Mouse (Mus musculus) midbrain, embryonic 16.5 days (tissue): ENCODE results near the gene Nr2c2. TPM values are rescaled to one million over a fixed set of nuclear protein-coding genes. Genes with fewer than 3 reads are reported as not detected.

Source experiments
- ATAC-seq: fragments of 200-750 bp; cut with Nextera tagmentation; 2 replicates; pipeline ENCODE4 v1.8.0; 2017; ENCODE audit warnings: moderate TSS enrichment
- H3K27ac ChIP-seq: fragments of 300-500 bp; sonication (generic); 2 replicates; pipeline ENCODE4 v1.5.1; 2014; ENCODE audit warnings: mild to moderate bottlenecking, low read length, mixed read lengths
- H3K27me3 ChIP-seq: fragments of 300-500 bp; sonication (generic); 2 replicates; pipeline ENCODE4 v1.6.1; 2014; ENCODE audit warnings: low read depth, low read length, mixed read lengths; ENCODE audit not compliant: control insufficient read depth, insufficient read depth
- H3K36me3 ChIP-seq: fragments of 300-500 bp; sonication (generic); 2 replicates; pipeline ENCODE4 v1.6.1; 2014; ENCODE audit warnings: mild to moderate bottlenecking, low read length, moderate library complexity, mixed read lengths; ENCODE audit not compliant: control insufficient read depth, insufficient read depth
- H3K4me1 ChIP-seq: fragments of 300-500 bp; sonication (generic); 2 replicates; pipeline ENCODE4 v1.6.1; 2014; ENCODE audit warnings: mild to moderate bottlenecking, low read length, mixed read lengths; ENCODE audit not compliant: control insufficient read depth, insufficient read depth
- H3K4me2 ChIP-seq: fragments of 300-500 bp; sonication (generic); 2 replicates; pipeline ENCODE4 v1.6.1; 2014; ENCODE audit warnings: mild to moderate bottlenecking, low read length, mixed read lengths
- H3K4me3 ChIP-seq: fragments of 300-500 bp; sonication (generic); 2 replicates; pipeline ENCODE4 v1.5.1; 2014; ENCODE audit warnings: low read depth, mild to moderate bottlenecking, low read length, moderate library complexity, mixed read lengths
- H3K9ac ChIP-seq: fragments of 300-500 bp; sonication (generic); 2 replicates; pipeline ENCODE4 v1.6.1; 2014; ENCODE audit warnings: low read depth, low read length, mixed read lengths
- H3K9me3 ChIP-seq: fragments of 300-500 bp; sonication (generic); replicated peaks from 2 replicates; pipeline ENCODE4 v1.6.1; 2014; ENCODE audit warnings: mild to moderate bottlenecking, low read length, mixed read lengths; ENCODE audit not compliant: control insufficient read depth, poor library complexity, severe bottlenecking
- WGBS: fragments of 180-500 bp; shearing (Covaris S2); extraction: QIAGEN DNeasy Blood & Tissue Kit; methylation state at CpG from one replicate; pipeline ENCODE4 v1.1.7; 2014; 5-methylcytosine and 5-hydroxymethylcytosine counted together
- polyA plus RNA-seq: library from polyadenylated mRNA; unstranded; fragments of >200 nt; fragmentation: Nextera tagmentation; extraction: Ambion mirVana; gene quantifications from 2 replicates; pipeline ENCODE4 v1.2.1, GENCODE M21; 2015

Gene Nr2c2
- polyA plus RNA-seq, 1 experiment from 2014 or later = 18.7 TPM

GRCm38 (mm10) chr6:92093869-92094268 lies 2.7 kb downstream of the Nr2c2 start:
- Histone ChIP-seq H3K4me1 (peaks cover 36% of the 10 kb centered on the region), H3K4me2 (no peak overlapping the region; the same call in 1 of the 2 replicates), H3K27me3 (no peaks in the 10 kb centered on the region), H3K27ac (no peak overlapping the region), H3K36me3 (no peaks in the 10 kb centered on the region), H3K9me3 (no peaks in the 10 kb centered on the region), H3K4me3 (no peak overlapping the region), H3K9ac (no peak overlapping the region)
- no peak for ATAC-seq
- WGBS = 94% methylated on average over 2 of the region's 2 CpGs

- no peak overlapping the region for H3K27ac ChIP-seq
- H3K36me3 ChIP-seq = no peaks in the 10 kb centered on the region
- H3K4me3 ChIP-seq = no peak overlapping the region
- ATAC-seq = no peak
- H3K9ac ChIP-seq = no peak overlapping the region
- H3K4me1 ChIP-seq = peaks cover 1% of the 10 kb centered on the region; the same call in 1 of the 2 replicates
- WGBS = 73% methylated on average over 2 of the region's 2 CpGs
- H3K9me3 ChIP-seq = no peaks in the 10 kb centered on the region
- H3K4me2 ChIP-seq = no peak overlapping the region
- no peaks in the 10 kb centered on the region for H3K27me3 ChIP-seq
Observed at GRCm38 (mm10) chr6:92100679-92101360, 9.6 kb downstream of the Nr2c2 start.

GRCm38 (mm10) chr6:92124547-92124946 lies 33.4 kb downstream of the Nr2c2 start:
- no peak for ATAC-seq
- Histone ChIP-seq H3K4me1 (no peaks in the 10 kb centered on the region), H3K9ac (no peak overlapping the region)

GRCm38 (mm10) chr6:92126861-92127468 lies 35.8 kb downstream of the Nr2c2 start:
- Histone ChIP-seq H3K36me3 (no peaks in the 10 kb centered on the region), H3K4me1 (no peaks in the 10 kb centered on the region), H3K27ac (no peak overlapping the region), H3K9ac (no peak overlapping the region), H3K9me3 (no peaks in the 10 kb centered on the region), H3K27me3 (no peaks in the 10 kb centered on the region), H3K4me3 (no peak overlapping the region), H3K4me2 (no peak overlapping the region)
- 97% methylated on average over 1 of the region's 1 CpGs for WGBS
- ATAC-seq = no peak

More at GRCm38 (mm10) chr6:92124547-92124946, 33.4 kb downstream of the Nr2c2 start:
- H3K36me3 ChIP-seq = no peaks in the 10 kb centered on the region
- no peaks in the 10 kb centered on the region for H3K9me3 ChIP-seq
- H3K27me3 ChIP-seq = no peaks in the 10 kb centered on the region
- H3K4me2 ChIP-seq = no peak overlapping the region
- H3K27ac ChIP-seq = no peak overlapping the region
- H3K4me3 ChIP-seq = no peak overlapping the region

GRCm38 (mm10) chr6:92131456-92131855 lies 40.3 kb downstream of the Nr2c2 start:
- H3K27me3 ChIP-seq = no peaks in the 10 kb centered on the region
- no peaks in the 10 kb centered on the region for H3K36me3 ChIP-seq
- H3K27ac ChIP-seq = no peak overlapping the region
- H3K9ac ChIP-seq = no peak overlapping the region
- ATAC-seq = no peak
- H3K4me2 ChIP-seq = no peak overlapping the region
- H3K4me1 ChIP-seq = 0 out of 2 replicates have a peak, but pooled peaks cover 2% of the 10 kb centered on the region
- H3K9me3 ChIP-seq = no peaks in the 10 kb centered on the region
- 92% methylated on average over 1 of the region's 1 CpGs for WGBS
- H3K4me3 ChIP-seq = no peak overlapping the region

GRCm38 (mm10) chr6:92132021-92132911 lies 41.1 kb downstream of the Nr2c2 start:
- 0 out of 2 replicates have a peak, but pooled peaks cover 2% of the 10 kb centered on the region for H3K4me1 ChIP-seq
- no peak for ATAC-seq
- H3K27me3 ChIP-seq = no peaks in the 10 kb centered on the region
- 95% methylated on average over 3 of the region's 3 CpGs for WGBS
- no peak overlapping the region for H3K9ac ChIP-seq
- no peak overlapping the region for H3K4me3 ChIP-seq
- H3K36me3 ChIP-seq = no peaks in the 10 kb centered on the region
- no peak overlapping the region for H3K4me2 ChIP-seq
- no peak overlapping the region for H3K27ac ChIP-seq
- H3K9me3 ChIP-seq = no peaks in the 10 kb centered on the region

- no peak for ATAC-seq
- WGBS = 93% methylated on average over 2 of the region's 2 CpGs
- H3K4me1 ChIP-seq = 0 out of 2 replicates have a peak, but pooled peaks cover 2% of the 10 kb centered on the region
Observed at GRCm38 (mm10) chr6:92133617-92134016, 42.4 kb downstream of the Nr2c2 start.

GRCm38 (mm10) chr6:92136356-92136755 lies 45.2 kb downstream of the Nr2c2 start:
- Histone ChIP-seq H3K4me2 (no peak overlapping the region), H3K27ac (no peak overlapping the region), H3K36me3 (no peaks in the 10 kb centered on the region), H3K4me1 (0 out of 2 replicates have a peak, but pooled peaks cover 2% of the 10 kb centered on the region), H3K9me3 (no peaks in the 10 kb centered on the region), H3K4me3 (no peak overlapping the region), H3K9ac (no peak overlapping the region), H3K27me3 (no peaks in the 10 kb centered on the region)
- WGBS = 65% methylated on average over 2 of the region's 2 CpGs
- ATAC-seq = no peak

More at GRCm38 (mm10) chr6:92133617-92134016, 42.4 kb downstream of the Nr2c2 start:
- Histone ChIP-seq H3K4me3 (no peak overlapping the region), H3K27ac (no peak overlapping the region), H3K36me3 (no peaks in the 10 kb centered on the region), H3K9me3 (no peaks in the 10 kb centered on the region), H3K27me3 (no peaks in the 10 kb centered on the region), H3K9ac (no peak overlapping the region), H3K4me2 (no peak overlapping the region)
